Mouse (Mus musculus) pancreas, adult 10 weeks (tissue): ENCODE measurements around the gene Kat14. TPM values are rescaled to one million over a fixed set of nuclear protein-coding genes. Genes with fewer than 3 reads are reported as not detected.

Experiments used
- polyA plus RNA-seq: library from polyadenylated mRNA; stranded (reverse); fragments of 350-450 nt; fragmentation: Illumina TruSeq; extraction: RNeasy Lipid Tissue Mini Kit (QIAGEN cat#74804); gene quantifications from one replicate; pipeline ENCODE4 v1.2.3, GENCODE M21; 2015; ENCODE audit warnings: low read depth, low replicate concordance; ENCODE audit not compliant: insufficient read depth

Gene Kat14
- polyA plus RNA-seq, result 6.9 TPM

GRCm38 (mm10) chr2:144368400-144369019 lies at the start of gene Kat14, which contains the start of gene Pet117:
Gene Kat14 (plus strand): TSS chr2:144368983.
Gene Pet117 (plus strand): TSS chr2:144368996.

DNA sequence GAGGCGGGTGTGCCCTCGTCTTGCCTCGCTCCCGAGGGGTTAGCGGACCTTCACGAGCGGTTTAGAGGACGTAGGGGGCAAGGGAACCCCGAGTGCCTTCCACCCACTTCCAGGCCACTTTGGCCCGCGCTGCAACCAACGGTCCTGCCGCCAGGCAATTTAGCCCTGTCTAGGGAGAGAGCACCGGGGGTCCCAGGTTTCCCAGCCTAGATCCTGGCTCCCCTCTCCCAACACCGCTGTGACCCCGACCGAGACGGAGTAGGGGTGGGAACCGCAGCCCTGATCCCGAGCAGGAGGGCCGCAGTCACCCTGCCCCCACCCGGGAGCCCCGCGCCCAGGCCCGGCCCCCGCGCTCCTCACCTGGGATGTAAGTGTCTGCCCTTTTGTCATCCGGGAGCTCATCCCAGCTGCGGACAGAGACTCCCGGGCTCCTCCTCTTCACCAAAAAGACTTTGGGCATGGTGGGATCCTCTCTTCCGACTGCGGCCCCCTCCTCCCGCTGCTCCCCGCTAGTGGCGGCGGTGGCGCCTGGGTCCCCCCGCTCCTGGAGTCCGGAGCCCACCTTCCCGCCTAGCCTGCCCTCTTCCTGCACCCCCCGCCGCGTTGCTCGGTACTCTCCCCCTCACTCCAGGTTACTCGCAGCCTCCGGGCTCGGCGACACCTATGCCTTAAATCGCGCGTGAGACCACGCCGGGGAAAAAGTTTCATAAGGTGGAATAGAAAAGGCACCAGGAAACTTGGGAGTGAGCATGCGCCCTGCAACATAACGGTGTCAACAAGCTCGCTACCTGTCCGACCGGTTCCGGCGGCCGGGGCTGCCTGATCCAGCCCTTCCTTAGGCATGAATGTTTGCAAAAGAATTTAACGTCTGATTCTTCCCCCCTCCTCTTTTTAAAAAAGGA lies 37.1 kb upstream of the Kat14 start, which contains the start of gene Ovol2:
TSS of gene Ovol2 (minus strand) at position 746 of the 902 bp plus-strand sequence.

Other genes with a start within 250 kb of the Kat14 start
- gene Mgme1, start 98.3 kb upstream of the Kat14 start, polyA plus RNA-seq, result 2.7 TPM
- 31.0 TPM for gene Snx5, start 98.1 kb upstream of the Kat14 start, polyA plus RNA-seq
- 1.6 TPM for gene Ovol2, start 36.8 kb upstream of the Kat14 start, polyA plus RNA-seq
- gene Pet117, start within 50 bp of the Kat14 start, polyA plus RNA-seq, result 1.6 TPM
- gene Dzank1, start 158.4 kb downstream of the Kat14 start, polyA plus RNA-seq, result 0.83 TPM
- gene Polr3f, start 158.7 kb downstream of the Kat14 start, polyA plus RNA-seq, result 3.7 TPM
- gene Rbbp9, start 181.9 kb downstream of the Kat14 start, polyA plus RNA-seq, result 6.7 TPM
- 17.3 TPM for gene Sec23b, start 187.2 kb downstream of the Kat14 start, polyA plus RNA-seq
- gene Smim26, start 225.1 kb downstream of the Kat14 start, polyA plus RNA-seq, result 13.4 TPM
- 4.6 TPM for gene Dtd1, start 230.9 kb downstream of the Kat14 start, polyA plus RNA-seq